Mouse (Mus musculus): ENCODE results near the gene Tmem230. TPM values are rescaled to one million over a fixed set of nuclear protein-coding genes. Genes with fewer than 3 reads are reported as not detected.
"Not testable (repeated sequence)": the region's sequence is repeated elsewhere in the genome, so short reads cannot be mapped to it uniquely, and the experiment has no call there.

The Tmem230 gene
- total RNA-seq, 1 experiment from 2014 or later: 32.8 TPM

DNA sequence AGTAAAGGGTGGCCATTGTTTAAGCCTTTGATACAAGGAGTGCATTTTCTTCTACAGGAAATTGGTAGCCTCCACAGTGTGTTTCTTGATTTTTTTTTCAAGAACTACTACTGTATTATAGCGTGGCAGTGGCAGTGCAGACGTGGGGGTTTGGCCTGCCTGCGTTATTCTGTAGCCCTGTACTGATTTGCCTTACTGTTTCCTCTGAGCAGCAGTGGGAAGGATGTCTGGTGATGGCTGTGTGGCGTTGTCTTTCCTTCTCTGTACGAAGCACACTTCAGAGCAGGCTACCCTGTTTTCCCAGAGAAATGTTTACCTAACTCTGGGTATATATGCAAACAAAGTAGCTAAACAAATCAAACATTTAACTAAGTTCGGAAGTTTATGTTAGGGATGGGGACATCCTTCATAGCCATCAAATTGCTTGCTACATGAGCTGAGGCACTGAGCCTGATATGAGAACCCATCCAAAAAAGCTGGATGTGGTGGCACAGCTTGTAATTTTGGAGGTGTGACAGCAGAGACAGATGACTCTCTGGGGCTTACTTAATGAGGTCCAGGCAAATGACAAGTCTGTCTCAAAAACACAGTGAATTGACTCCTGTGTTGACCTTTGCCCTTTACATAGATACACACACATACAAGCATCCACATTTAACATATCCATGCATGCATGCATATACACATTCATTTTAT is 25.2 kb upstream of the Tmem230 start:
- no peak for DNase-seq

DNA sequence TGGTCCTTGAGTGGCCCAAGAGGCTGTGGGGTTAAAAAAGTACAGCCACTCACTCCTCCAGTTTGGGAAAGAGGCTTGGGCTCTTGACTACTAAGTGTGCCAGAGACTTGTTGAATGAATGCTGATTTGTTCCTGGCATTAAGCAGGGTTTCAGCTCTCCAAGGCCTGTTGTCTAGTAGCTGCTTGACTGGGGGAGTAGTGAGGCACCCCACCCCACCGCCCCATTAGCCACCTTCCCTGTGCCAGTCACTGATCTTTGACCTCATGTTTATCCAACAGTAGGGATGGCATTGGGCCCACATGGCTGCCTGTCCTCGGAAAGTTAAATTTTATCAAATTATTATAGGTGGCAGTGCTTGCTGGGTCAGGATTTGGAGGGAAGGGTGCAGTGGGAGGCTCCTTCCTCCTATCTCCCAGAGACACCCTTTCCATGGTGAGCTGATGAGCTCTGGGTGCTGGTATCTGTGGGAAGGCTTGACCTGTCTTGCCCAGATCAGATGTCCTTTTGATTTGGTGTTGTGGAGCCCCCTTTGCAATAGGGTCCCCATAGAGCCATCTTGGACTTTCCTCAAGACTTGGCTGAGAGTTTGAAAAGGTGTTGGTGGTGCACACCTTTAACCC is 22.8 kb upstream of the Tmem230 start:
- no peak for DNase-seq

- peak; percentile 33 for DNase-seq
These were observed 21.6 kb upstream of the Tmem230 start for GRCm38 (mm10) chr2:132269217-132269616.

DNA sequence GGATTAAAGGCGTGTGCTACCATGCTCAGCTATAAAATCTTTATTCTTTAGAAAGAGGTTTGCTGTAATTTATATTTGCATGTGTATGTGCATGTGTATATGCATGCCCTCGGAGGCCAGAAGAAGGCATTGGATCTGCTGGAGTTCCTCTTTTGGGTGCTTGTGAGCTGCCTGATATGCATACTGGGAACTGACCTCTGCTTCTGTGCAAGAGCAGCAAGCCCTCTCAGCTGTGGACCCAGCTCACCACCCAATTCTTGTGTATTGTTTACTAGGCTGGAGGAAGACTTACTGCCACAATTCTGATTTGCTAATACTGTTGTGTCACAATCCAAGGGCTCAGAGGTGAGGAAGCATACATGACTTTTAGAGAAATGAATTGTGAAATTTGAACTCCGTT is 18.5 kb upstream of the Tmem230 start:
- DNase-seq: no peak

GRCm38 (mm10) chr2:132265196-132265595 is 17.6 kb upstream of the Tmem230 start:
- no peak for DNase-seq

- DNase-seq: no peak
These were observed 16.7 kb upstream of the Tmem230 start for GRCm38 (mm10) chr2:132264266-132264710.

DNA sequence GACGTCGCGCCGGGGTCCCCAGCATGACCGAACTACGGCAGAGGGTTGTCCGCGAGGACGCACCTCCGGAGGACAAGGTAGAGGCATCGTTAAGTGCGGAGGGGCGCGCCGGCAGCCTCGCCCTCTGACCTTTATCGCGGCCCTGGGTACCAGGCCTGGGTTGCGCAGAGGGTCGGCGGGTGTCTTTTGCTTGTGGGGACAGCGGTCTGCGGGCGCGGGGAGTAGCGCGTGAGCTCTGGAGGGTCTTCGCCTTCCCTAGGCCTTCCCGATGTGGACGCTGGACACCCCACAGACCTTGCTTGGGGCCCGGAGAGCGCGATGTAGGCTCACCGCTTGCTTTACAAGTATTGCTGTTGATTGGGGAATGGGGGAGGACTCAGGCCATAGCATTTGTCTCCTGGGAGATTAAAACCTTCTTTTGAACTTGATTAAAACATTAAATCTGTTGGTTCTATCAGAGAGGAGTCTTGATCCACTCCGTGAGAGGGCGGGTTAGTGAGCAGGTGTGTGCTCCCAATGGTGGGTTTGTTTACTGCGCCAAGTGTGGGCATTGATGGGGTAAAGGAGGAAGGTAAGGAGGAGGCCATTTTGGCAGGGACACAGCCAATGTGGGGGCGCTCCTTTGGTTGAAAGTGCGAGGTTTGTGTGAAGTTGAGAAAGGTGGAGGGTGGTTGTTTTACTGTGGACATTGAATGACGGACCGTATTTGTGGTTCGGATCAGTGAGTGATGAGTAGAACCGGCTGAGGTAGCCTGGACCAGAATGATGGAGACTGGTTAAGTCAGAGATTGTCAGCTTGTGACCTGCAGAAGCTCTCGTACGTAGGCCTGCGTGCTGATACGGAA is 16.0 kb upstream of the Tmem230 start:
- DNase-seq: peak; percentile 30

- peak; percentile 100 for DNase-seq
These were observed 15.3 kb upstream of the Tmem230 start, which contains the start of gene Cds2 for GRCm38 (mm10) chr2:132262879-132263398. TSS of gene Cds2 (plus strand) at chr2:132263148.

DNA sequence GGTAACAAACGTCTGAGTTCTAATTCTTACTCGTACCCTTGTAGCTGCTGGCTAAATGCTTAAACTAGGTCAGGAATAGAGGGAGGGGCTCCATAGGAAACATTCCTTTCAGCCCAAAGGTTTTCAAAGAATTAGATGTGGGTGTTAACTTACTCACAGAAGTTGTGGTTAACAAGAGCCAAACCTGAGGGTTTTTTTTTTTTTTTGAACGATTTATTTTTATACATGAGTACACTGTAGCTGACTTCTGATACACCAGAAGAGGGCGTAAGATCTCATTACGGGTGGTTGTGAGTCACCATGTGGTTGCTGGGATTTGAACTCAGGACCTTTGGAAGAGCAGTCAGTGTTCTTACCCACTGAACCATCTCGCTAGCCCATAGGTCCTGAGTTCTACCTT is 14.6 kb upstream of the Tmem230 start:
- DNase-seq: no peak

DNA sequence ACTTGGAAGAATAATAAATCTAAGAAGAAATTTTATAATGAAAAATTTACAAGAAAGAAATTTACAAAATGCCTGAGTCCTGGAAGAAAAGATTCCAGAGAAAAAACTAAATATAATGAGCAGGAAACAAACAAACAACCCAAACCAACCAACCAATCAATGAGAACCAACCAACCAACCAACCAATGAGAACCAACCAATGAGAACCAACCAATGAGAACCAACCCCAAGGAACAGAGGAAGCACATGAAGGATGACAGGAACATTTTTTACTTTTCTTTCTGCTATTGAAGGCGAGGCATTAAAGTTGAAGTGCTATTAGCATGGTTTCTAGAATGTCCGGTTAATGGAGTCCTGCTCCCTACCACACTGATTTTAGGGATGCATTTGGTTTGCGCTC is 13.0 kb upstream of the Tmem230 start:
- no peak for DNase-seq

- DNase-seq: no peak
These were observed 9.9 kb upstream of the Tmem230 start for GRCm38 (mm10) chr2:132257350-132258068.

DNA sequence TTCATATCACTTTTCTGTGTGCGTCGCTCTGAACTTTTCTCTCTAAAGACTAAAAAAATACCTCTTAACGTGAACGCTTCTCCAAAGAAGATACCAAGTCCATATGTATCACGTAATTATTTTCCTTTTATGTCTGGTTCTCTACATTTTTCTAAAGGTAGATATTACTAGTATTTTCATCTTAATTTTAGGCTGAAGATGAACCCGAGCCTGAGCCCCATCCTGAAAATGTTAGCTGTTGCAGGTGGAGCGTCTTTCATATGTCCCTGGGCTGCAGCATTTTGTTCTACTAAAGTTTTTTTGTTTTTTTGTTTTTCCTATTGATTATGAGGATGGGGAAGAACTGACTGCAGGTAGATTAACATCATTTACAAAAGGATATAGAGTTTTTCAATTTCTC is 6.0 kb upstream of the Tmem230 start:
- no peak for DNase-seq

DNA sequence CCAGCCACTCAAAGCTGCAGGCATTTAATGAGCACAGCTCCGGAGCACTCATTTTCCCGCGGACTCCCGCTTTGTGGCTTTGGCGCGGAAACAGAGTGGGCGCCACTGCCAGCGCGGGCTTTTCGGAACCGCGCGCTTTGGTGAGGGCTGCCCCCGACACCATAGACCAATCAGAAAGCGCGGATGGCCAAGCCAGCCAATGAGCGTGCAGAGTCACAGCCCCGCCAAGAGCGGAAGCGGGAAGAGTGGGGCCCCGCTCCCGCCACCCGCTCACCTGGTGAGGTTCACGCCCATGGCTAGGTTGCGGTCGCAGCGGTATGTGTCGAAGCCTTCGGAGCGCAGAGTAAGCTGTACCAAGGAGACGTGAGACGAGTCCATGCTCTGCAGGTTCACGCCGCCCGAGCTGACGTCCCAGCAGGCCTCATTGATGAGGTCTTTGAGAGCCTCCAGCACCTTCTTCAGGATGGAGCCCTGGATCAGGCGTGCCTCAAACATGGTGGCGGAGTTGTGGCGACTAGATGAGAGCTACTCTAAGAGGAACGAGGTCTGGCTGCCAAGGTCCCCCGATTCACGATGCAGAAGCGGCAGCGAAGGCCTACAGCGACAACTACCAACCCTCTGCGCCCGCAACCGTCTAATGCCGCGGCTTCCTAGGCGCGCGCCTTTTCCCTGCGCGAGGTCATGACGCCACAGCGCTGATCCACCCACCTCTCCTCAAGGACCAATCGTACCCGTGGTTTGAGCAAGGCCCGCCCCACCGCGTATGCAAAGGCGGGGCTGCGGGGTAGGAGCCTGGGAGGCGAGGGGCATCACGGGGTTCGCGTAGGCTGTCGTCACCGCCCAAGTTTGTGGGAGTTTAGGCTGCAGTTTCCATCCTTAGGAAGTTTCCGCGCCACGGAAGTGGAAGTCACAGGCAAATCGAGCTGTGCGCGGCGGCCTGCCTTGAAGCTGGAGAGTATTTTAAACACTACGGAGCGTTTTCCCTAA is 5.2 kb upstream of the Tmem230 start, which contains the start of gene Pcna:
Pcna (minus strand) TSS at position 773 of the 987 bp plus-strand sequence.
- peak; percentile 99 for DNase-seq

GRCm38 (mm10) chr2:132251911-132252310 is 4.3 kb upstream of the Tmem230 start:
- no peak for DNase-seq

DNA sequence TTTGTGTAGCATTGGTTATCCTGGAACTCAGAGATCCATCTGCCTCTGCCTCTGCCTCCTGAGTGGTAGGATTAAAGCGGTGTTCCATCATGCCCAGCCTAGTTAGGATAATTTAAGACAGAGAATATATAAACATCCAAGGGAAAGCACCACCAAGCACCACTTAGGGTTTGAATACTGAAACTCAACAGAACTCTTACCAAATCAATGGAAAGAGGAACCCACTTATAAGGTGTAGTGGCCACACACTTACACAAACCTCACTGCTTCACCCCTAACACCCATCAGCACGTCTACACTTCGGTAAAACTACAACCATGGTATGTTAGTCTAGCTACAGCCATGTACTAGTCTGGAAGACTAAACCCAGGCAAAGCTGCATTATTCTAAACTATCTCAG is 4.2 kb downstream of the Tmem230 start:
- DNase-seq: no peak

GRCm38 (mm10) chr2:132240457-132240856 is 7.2 kb downstream of the Tmem230 start:
- peak; percentile 83 for DNase-seq

DNA sequence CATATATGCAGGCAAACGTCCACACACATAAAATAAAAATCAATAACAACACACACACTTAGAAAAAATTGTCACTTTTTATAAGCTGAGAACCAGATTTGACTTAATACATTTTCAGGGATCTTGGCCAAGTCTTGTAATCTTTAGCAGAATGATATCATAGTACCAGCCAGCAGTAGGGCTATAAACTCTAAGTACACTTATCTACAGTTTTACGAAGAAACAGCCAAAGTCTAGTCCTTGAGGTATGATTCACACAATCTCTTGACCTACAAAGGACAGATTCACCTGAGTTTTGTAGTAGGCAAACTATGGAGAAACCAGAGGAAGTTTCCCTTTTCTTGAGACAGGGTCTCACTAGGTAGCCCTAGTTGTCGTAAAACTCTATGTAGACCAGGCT is 8.2 kb downstream of the Tmem230 start:
- DNase-seq: not testable (repeated sequence)

DNA sequence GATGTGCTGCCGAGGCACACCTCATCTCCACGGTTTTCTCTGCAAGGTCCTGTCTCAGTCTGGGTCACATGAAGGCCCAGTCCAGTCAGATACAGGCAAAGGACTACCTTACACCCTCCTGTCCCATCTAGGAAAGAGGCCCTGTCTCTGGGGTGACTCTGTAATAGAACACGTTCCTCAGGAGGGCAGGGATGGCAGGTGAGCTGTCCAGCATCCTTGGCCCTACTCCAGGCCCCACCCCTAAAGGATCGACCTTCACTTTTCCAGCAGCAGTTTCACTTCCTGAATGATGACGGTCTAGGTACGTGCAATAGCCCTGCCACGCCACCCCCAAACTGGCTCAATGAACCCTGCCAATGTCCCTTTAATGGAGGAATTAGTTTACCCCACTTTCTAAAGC is 11.6 kb downstream of the Tmem230 start:
- DNase-seq: no peak

DNA sequence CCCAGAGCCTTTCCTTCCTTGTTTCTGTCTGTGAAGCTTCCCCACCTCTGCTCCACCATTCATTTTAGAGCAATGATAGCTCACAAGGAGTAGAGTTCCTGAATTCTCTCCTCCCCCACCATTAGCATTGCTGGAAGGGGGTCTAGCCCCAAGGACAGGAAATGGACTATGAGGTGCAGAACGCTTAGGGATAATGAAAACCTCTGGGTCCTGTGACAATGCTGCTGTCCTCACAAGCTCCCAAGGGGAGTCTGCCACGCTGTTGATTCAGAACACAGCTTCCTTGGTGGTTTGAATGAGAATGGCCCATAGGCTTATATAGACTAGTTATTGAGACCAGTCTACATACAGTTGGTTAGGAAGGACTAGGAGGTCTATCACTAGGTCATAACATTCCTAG is 12.3 kb downstream of the Tmem230 start:
- DNase-seq: no peak

DNA sequence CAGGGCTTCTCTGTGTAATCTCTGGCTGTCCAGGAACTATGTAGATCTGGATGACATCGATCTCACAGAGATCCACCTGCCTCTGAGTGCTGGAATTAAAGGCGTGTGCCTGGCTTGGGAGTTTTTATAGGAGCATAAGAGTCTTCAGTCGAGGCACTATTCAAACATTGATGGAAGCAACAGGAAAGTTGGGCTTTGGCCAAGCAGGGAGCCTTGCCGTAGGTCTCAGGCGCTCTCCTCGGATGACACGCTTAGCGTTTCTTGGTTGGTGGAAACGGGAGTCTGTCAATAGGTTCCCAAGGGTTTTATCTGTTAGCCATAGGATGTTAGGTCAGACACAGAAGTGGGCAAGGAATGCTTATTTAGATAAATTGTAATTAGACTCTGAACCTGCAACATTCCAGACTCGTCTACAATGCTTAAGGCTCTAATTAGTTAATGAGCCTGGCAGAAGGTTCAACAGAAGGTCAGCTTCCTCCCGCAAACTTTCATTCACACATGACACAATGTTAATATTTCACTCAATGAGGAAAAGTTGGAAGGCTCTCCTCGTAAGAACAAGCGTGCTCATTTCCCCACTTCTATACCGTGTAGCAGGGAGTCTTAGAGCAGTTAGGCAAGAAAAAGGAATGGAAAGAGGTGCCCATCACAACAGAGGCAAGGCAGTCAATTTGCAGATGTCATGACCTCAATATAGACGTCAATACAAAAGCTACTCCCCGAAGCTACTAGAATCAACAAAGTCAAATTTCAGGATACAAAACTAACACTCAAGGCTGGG is 13.4 kb downstream of the Tmem230 start:
- no peak for DNase-seq
